In the genomic region with DNA sequence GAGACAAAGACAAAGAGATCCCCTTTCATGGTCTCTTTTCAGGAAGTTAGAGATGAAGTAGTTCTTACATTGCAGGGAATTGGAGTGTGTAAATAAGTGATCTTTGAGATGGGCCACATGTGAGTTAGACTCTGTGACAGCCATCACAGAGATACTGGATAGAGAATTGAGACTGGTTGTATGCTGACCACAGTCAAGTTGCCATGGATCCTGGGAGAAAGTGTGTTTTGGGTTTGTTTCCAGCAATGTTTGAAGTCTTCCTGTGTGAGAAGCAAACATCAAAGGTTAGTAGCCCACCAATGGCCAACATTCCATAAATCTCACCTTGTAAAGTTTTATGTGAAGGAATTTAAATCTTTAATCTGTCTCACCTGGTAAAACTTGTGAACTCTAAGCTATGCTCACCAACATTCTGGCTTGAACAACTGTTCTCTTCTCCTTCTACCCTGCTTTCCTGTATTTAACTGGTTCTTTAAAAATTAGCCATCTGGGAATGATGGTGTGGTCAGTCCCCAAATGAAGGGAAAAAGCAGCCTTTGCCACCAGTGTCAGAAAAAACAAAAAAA, we compare ENCODE assay signal across 25 mouse cellular contexts.
"Had no signal": no experiment of that assay in that cellular context is flagged by ENCODE, and none has a peak within 500 bp of the region (broad histone marks: within the 10 kb centered on the region; RNA-seq: fewer than 3 reads in every experiment).

No protein-coding gene starts in this region.

- DNase-seq: gastrocnemius, adult 2 months; gastrocnemius, postnatal 14 days; gastrocnemius, postnatal 36 days; heart, adult 11 months; heart, adult 2 months; heart, postnatal 14 days; heart, postnatal 36 days; kidney, adult 18-20 months; kidney, postnatal 10 days; kidney, postnatal 25 days; kidney, postnatal 4 days had no signal

- H3K9me3 ChIP-seq: heart, embryonic 13.5 days; heart, embryonic 15.5 days; hindbrain, embryonic 13.5 days; hindbrain, embryonic 15.5 days; intestine, embryonic 15.5 days; limb, embryonic 15.5 days had no signal

- H3K27ac ChIP-seq: gastrocnemius, adult 2 months; heart, adult 2 months; heart, embryonic 13.5 days; heart, embryonic 15.5 days; hindbrain, embryonic 13.5 days; hindbrain, embryonic 15.5 days; hindbrain, postnatal 0 days; intestine, embryonic 15.5 days; layer of hippocampus, adult 2 months; left cerebral cortex, adult 2 months; limb, embryonic 15.5 days; liver, embryonic 12.5 days; liver, embryonic 14.5 days had no signal

- ATAC-seq: hindbrain, postnatal 0 days; inflammation-experienced regulatory T-cells, adult 6 months; intestine, embryonic 15.5 days; intestine, postnatal 0 days; liver, embryonic 12.5 days had no signal

- H3K36me3 ChIP-seq: heart, embryonic 13.5 days; heart, embryonic 15.5 days; hindbrain, embryonic 13.5 days; hindbrain, embryonic 15.5 days; intestine, embryonic 15.5 days; limb, embryonic 15.5 days; liver, embryonic 12.5 days had no signal

- H3K4me2 ChIP-seq: heart, embryonic 11.5 days; heart, embryonic 13.5 days; heart, embryonic 15.5 days; hindbrain, embryonic 13.5 days; hindbrain, embryonic 15.5 days; intestine, embryonic 15.5 days; limb, embryonic 15.5 days; liver, embryonic 12.5 days had no signal

- H3K4me3 ChIP-seq: gastrocnemius, adult 2 months; heart, adult 2 months; heart, embryonic 13.5 days; heart, embryonic 15.5 days; hindbrain, embryonic 13.5 days; hindbrain, embryonic 15.5 days; intestine, embryonic 15.5 days; layer of hippocampus, adult 2 months; left cerebral cortex, adult 2 months; limb, embryonic 15.5 days; liver, embryonic 12.5 days had no signal

- H3K9ac ChIP-seq: heart, embryonic 13.5 days; heart, embryonic 15.5 days; hindbrain, embryonic 13.5 days; hindbrain, embryonic 15.5 days; intestine, embryonic 15.5 days; limb, embryonic 15.5 days; liver, embryonic 12.5 days; liver, embryonic 14.5 days had no signal

- H3K27me3 ChIP-seq: heart, embryonic 13.5 days; heart, embryonic 15.5 days; hindbrain, embryonic 13.5 days; hindbrain, embryonic 15.5 days; intestine, embryonic 15.5 days; limb, embryonic 15.5 days; liver, embryonic 12.5 days had no signal

- H3K4me1 ChIP-seq: heart, embryonic 13.5 days; heart, embryonic 15.5 days; hindbrain, embryonic 13.5 days; hindbrain, embryonic 15.5 days; intestine, embryonic 15.5 days; liver, embryonic 12.5 days had no signal
